Mouse (Mus musculus) bone marrow macrophage, adult 2 months (primary cell): ENCODE data around the gene C130050O18Rik.

Experiments
- CTCF ChIP-seq: IDR thresholded peaks from 2 replicates; pipeline ENCODE4 v1.5.1; 2012; ENCODE audit warnings: low read depth, mild to moderate bottlenecking, low read length, moderate library complexity
- POLR2A ChIP-seq: IDR thresholded peaks from 2 replicates; pipeline ENCODE4 v1.6.1; 2012; ENCODE audit warnings: mild to moderate bottlenecking, low read depth, low read length, borderline replicate concordance

- TF ChIP-seq POLR2A (no peak), CTCF (no peak)
Measured at GRCm38 (mm10) chr5:139418633-139419032, 13.6 kb downstream of the C130050O18Rik start.
